Mouse (Mus musculus) hindbrain, embryonic 15.5 days (tissue): ENCODE measurements around the gene Rims1. TPM values are rescaled to one million over a fixed set of nuclear protein-coding genes. Genes with fewer than 3 reads are reported as not detected.

ENCODE experiments used
- ATAC-seq: fragments of 200-750 bp; cut with Nextera tagmentation; 2 replicates; pipeline ENCODE4 v1.8.0; 2017; ENCODE audit warnings: low read depth, moderate number of reproducible peaks, moderate TSS enrichment; ENCODE audit not compliant: low FRiP score
- H3K27ac ChIP-seq: fragments of 300-500 bp; sonication (generic); replicated peaks from 2 replicates; pipeline ENCODE4 v1.5.1; 2015; ENCODE audit warnings: mild to moderate bottlenecking, inconsistent platforms
- H3K27me3 ChIP-seq: fragments of 300-500 bp; sonication (generic); 2 replicates; pipeline ENCODE4 v1.6.1; 2015; ENCODE audit warnings: control low read depth, inconsistent platforms
- H3K36me3 ChIP-seq: fragments of 300-500 bp; sonication (generic); 2 replicates; pipeline ENCODE4 v1.6.1; 2015; ENCODE audit warnings: control low read depth, inconsistent platforms
- H3K4me1 ChIP-seq: fragments of 300-500 bp; sonication (generic); replicated peaks from 2 replicates; pipeline ENCODE4 v1.6.1; 2015; ENCODE audit warnings: control low read depth, inconsistent platforms
- H3K4me2 ChIP-seq: fragments of 300-500 bp; sonication (generic); 2 replicates; pipeline ENCODE4 v1.6.1; 2015; ENCODE audit warnings: moderate library complexity, mild to moderate bottlenecking, inconsistent platforms
- H3K4me3 ChIP-seq: fragments of 300-500 bp; sonication (generic); 2 replicates; pipeline ENCODE4 v1.5.1; 2015; ENCODE audit warnings: mild to moderate bottlenecking, inconsistent platforms
- H3K9ac ChIP-seq: fragments of 300-500 bp; sonication (generic); 2 replicates; pipeline ENCODE4 v1.6.1; 2015; ENCODE audit warnings: inconsistent platforms
- H3K9me3 ChIP-seq: fragments of 300-500 bp; sonication (generic); 2 replicates; pipeline ENCODE4 v1.6.1; 2016; ENCODE audit warnings: control low read depth, inconsistent platforms
- WGBS: fragments of 180-500 bp; shearing (Covaris S2); methylation state at CpG from one replicate; pipeline ENCODE4 v1.1.7; 2015; 5-methylcytosine and 5-hydroxymethylcytosine counted together
- polyA plus RNA-seq: library from polyadenylated mRNA; unstranded; fragments of >200 nt; fragmentation: Nextera tagmentation; extraction: Ambion mirVana; gene quantifications from 2 replicates; pipeline ENCODE4 v1.2.1, GENCODE M21; 2015

Rims1 gene
- polyA plus RNA-seq, 1 experiment from 2014 or later, result 21.5 TPM

GRCm38 (mm10) chr1:22311471-22311870 is 494.3 kb downstream of the Rims1 start:
- Histone ChIP-seq H3K36me3 (no peaks in the 10 kb centered on the region), H3K9me3 (no peaks in the 10 kb centered on the region), H3K4me1 (peaks cover 3% of the 10 kb centered on the region; the same call in 1 of the 2 replicates), H3K27ac (no peak overlapping the region), H3K4me2 (no peak overlapping the region), H3K4me3 (no peak overlapping the region), H3K27me3 (no peaks in the 10 kb centered on the region), H3K9ac (no peak overlapping the region)
- 86% methylated on average over 7 of the region's 7 CpGs for WGBS
- no peak for ATAC-seq

GRCm38 (mm10) chr1:22306519-22306918 is 499.3 kb downstream of the Rims1 start:
- ATAC-seq, result no peak
- no peaks in the 10 kb centered on the region for H3K36me3 ChIP-seq
- H3K27me3 ChIP-seq, result no peaks in the 10 kb centered on the region
- no peaks in the 10 kb centered on the region for H3K9me3 ChIP-seq
- H3K4me1 ChIP-seq, result no peaks in the 10 kb centered on the region
- 84% methylated on average over 5 of the region's 5 CpGs for WGBS
- no peak overlapping the region for H3K27ac ChIP-seq
- H3K4me2 ChIP-seq, result no peak overlapping the region
- H3K4me3 ChIP-seq, result no peak overlapping the region
- no peak overlapping the region for H3K9ac ChIP-seq

GRCm38 (mm10) chr1:22305932-22306331 is 499.9 kb downstream of the Rims1 start:
- Histone ChIP-seq H3K9ac (no peak overlapping the region), H3K4me2 (no peak overlapping the region), H3K4me1 (no peaks in the 10 kb centered on the region), H3K36me3 (no peaks in the 10 kb centered on the region), H3K27ac (no peak overlapping the region), H3K27me3 (no peaks in the 10 kb centered on the region), H3K9me3 (no peaks in the 10 kb centered on the region), H3K4me3 (no peak overlapping the region)
- no peak for ATAC-seq
- WGBS, result 85% methylated on average over 1 of the region's 1 CpGs

GRCm38 (mm10) chr1:22293953-22294352 is 511.8 kb downstream of the Rims1 start:
- Histone ChIP-seq H3K27me3 (no peaks in the 10 kb centered on the region), H3K9me3 (no peaks in the 10 kb centered on the region), H3K9ac (no peak overlapping the region), H3K4me2 (no peak overlapping the region), H3K4me1 (no peaks in the 10 kb centered on the region), H3K27ac (no peak overlapping the region), H3K36me3 (peaks cover 7% of the 10 kb centered on the region; the same call in 1 of the 2 replicates), H3K4me3 (no peak overlapping the region)
- ATAC-seq, result no peak
- WGBS, result 13% methylated on average over 3 of the region's 3 CpGs

GRCm38 (mm10) chr1:22293310-22293709 is 512.5 kb downstream of the Rims1 start:
- 92% methylated on average over 2 of the region's 2 CpGs for WGBS
- H3K9me3 ChIP-seq, result no peaks in the 10 kb centered on the region
- ATAC-seq, result no peak

GRCm38 (mm10) chr1:22286807-22287206 is 519.0 kb downstream of the Rims1 start:
- Histone ChIP-seq H3K36me3 (peaks cover 18% of the 10 kb centered on the region; the same call in 1 of the 2 replicates), H3K9ac (no peak overlapping the region), H3K4me2 (no peak overlapping the region), H3K4me1 (no peaks in the 10 kb centered on the region), H3K27me3 (no peaks in the 10 kb centered on the region), H3K4me3 (no peak overlapping the region), H3K9me3 (no peaks in the 10 kb centered on the region), H3K27ac (no peak overlapping the region)
- no peak for ATAC-seq
- 52% methylated on average over 2 of the region's 2 CpGs for WGBS

More at GRCm38 (mm10) chr1:22293310-22293709, 512.5 kb downstream of the Rims1 start:
- Histone ChIP-seq H3K4me1 (no peaks in the 10 kb centered on the region), H3K36me3 (peaks cover 13% of the 10 kb centered on the region; the same call in 1 of the 2 replicates), H3K4me2 (no peak overlapping the region), H3K9ac (no peak overlapping the region), H3K27ac (no peak overlapping the region), H3K27me3 (no peaks in the 10 kb centered on the region), H3K4me3 (no peak overlapping the region)

GRCm38 (mm10) chr1:22279954-22280353 is 525.8 kb downstream of the Rims1 start:
- H3K4me3 ChIP-seq, result no peak overlapping the region
- 92% methylated on average over 1 of the region's 1 CpGs for WGBS
- H3K9me3 ChIP-seq, result no peaks in the 10 kb centered on the region
- no peak overlapping the region for H3K4me2 ChIP-seq
- no peaks in the 10 kb centered on the region for H3K27me3 ChIP-seq
- H3K9ac ChIP-seq, result no peak overlapping the region
- H3K4me1 ChIP-seq, result no peaks in the 10 kb centered on the region
- H3K36me3 ChIP-seq, result no peaks in the 10 kb centered on the region
- no peak overlapping the region for H3K27ac ChIP-seq
- ATAC-seq, result no peak

- ATAC-seq, result no peak
- H3K4me2 ChIP-seq, result no peak overlapping the region
- H3K27ac ChIP-seq, result no peak overlapping the region
- H3K27me3 ChIP-seq, result no peaks in the 10 kb centered on the region
- H3K36me3 ChIP-seq, result no peaks in the 10 kb centered on the region
- H3K9me3 ChIP-seq, result no peaks in the 10 kb centered on the region
- no peaks in the 10 kb centered on the region for H3K4me1 ChIP-seq
- H3K9ac ChIP-seq, result no peak overlapping the region
- 68% methylated on average over 2 of the region's 2 CpGs for WGBS
- no peak overlapping the region for H3K4me3 ChIP-seq
Measured at GRCm38 (mm10) chr1:22274081-22274480, 531.7 kb downstream of the Rims1 start.

GRCm38 (mm10) chr1:22270131-22270530 is 535.7 kb downstream of the Rims1 start:
- H3K27ac ChIP-seq, result no peak overlapping the region
- no peak overlapping the region for H3K4me3 ChIP-seq
- no peak for ATAC-seq
- H3K9ac ChIP-seq, result no peak overlapping the region
- no peak overlapping the region for H3K4me2 ChIP-seq
- no peaks in the 10 kb centered on the region; the same call in 1 of the 2 replicates for H3K4me1 ChIP-seq
- no peaks in the 10 kb centered on the region for H3K9me3 ChIP-seq
- no peaks in the 10 kb centered on the region for H3K36me3 ChIP-seq
- WGBS, result 82% methylated on average over 5 of the region's 5 CpGs
- no peaks in the 10 kb centered on the region for H3K27me3 ChIP-seq

- no peak overlapping the region for H3K27ac ChIP-seq
- H3K27me3 ChIP-seq, result no peaks in the 10 kb centered on the region
- H3K9ac ChIP-seq, result no peak overlapping the region
- 45% methylated on average over 15 of the region's 15 CpGs for WGBS
- H3K9me3 ChIP-seq, result no peaks in the 10 kb centered on the region
- H3K4me2 ChIP-seq, result no peak overlapping the region
- no peaks in the 10 kb centered on the region; the same call in 1 of the 2 replicates for H3K4me1 ChIP-seq
- no peaks in the 10 kb centered on the region for H3K36me3 ChIP-seq
- ATAC-seq, result peak; percentile 84
- no peak overlapping the region for H3K4me3 ChIP-seq
Measured at GRCm38 (mm10) chr1:22268581-22269359, 537.0 kb downstream of the Rims1 start.

- Histone ChIP-seq H3K27ac (no peak overlapping the region), H3K4me1 (peaks cover 4% of the 10 kb centered on the region; the same call in 1 of the 2 replicates), H3K4me3 (no peak overlapping the region), H3K36me3 (no peaks in the 10 kb centered on the region), H3K9ac (no peak overlapping the region), H3K4me2 (peak overlapping the region; percentile 18), H3K27me3 (no peaks in the 10 kb centered on the region), H3K9me3 (no peaks in the 10 kb centered on the region)
- 25% methylated on average over 10 of the region's 10 CpGs for WGBS
- peak; percentile 74; the same call in 1 of the 2 replicates for ATAC-seq
Measured at GRCm38 (mm10) chr1:22266491-22266890, 539.3 kb downstream of the Rims1 start.

GRCm38 (mm10) chr1:22265528-22265927 is 540.3 kb downstream of the Rims1 start:
- Histone ChIP-seq H3K4me3 (no peak overlapping the region), H3K9me3 (no peaks in the 10 kb centered on the region), H3K36me3 (no peaks in the 10 kb centered on the region), H3K27me3 (no peaks in the 10 kb centered on the region), H3K4me1 (peaks cover 4% of the 10 kb centered on the region; the same call in 1 of the 2 replicates), H3K4me2 (no peak overlapping the region), H3K27ac (no peak overlapping the region), H3K9ac (no peak overlapping the region)
- ATAC-seq, result no peak
- 72% methylated on average over 3 of the region's 3 CpGs for WGBS
